Mouse (Mus musculus) kidney, embryonic 15.5 days (tissue): ENCODE measurements around the gene Mkln1. TPM values are rescaled to one million over a fixed set of nuclear protein-coding genes. Genes with fewer than 3 reads are reported as not detected.

Experiments used
- ATAC-seq: fragments of 200-750 bp; cut with Nextera tagmentation; replicated peaks from 2 replicates; pipeline ENCODE4 v1.8.0; 2017; ENCODE audit warnings: moderate TSS enrichment; ENCODE audit not compliant: low FRiP score
- H3K27ac ChIP-seq: fragments of 300-500 bp; sonication (generic); 2 replicates; pipeline ENCODE4 v1.5.1; 2015; ENCODE audit warnings: mild to moderate bottlenecking, inconsistent platforms
- H3K27me3 ChIP-seq: fragments of 300-500 bp; sonication (generic); 2 replicates; pipeline ENCODE4 v1.6.1; 2015; ENCODE audit warnings: inconsistent platforms
- H3K36me3 ChIP-seq: fragments of 300-500 bp; sonication (generic); 2 replicates; pipeline ENCODE4 v1.6.1; 2015; ENCODE audit warnings: inconsistent platforms
- H3K4me1 ChIP-seq: fragments of 300-500 bp; sonication (generic); 2 replicates; pipeline ENCODE4 v1.6.1; 2015; ENCODE audit warnings: inconsistent platforms
- H3K4me2 ChIP-seq: fragments of 300-500 bp; sonication (generic); 2 replicates; pipeline ENCODE4 v1.6.1; 2015; ENCODE audit warnings: moderate library complexity, mild to moderate bottlenecking, inconsistent platforms
- H3K4me3 ChIP-seq: fragments of 300-500 bp; sonication (generic); replicated peaks from 2 replicates; pipeline ENCODE4 v1.5.1; 2015; ENCODE audit warnings: mild to moderate bottlenecking, inconsistent platforms
- H3K9ac ChIP-seq: fragments of 300-500 bp; sonication (generic); 2 replicates; pipeline ENCODE4 v1.6.1; 2015; ENCODE audit warnings: mild to moderate bottlenecking, inconsistent platforms
- H3K9me3 ChIP-seq: fragments of 300-500 bp; sonication (generic); replicated peaks from 2 replicates; pipeline ENCODE4 v1.6.1; 2016; ENCODE audit warnings: inconsistent platforms
- WGBS: fragments of 180-500 bp; shearing (Covaris S2); methylation state at CpG from one replicate; pipeline ENCODE4 v1.1.7; 2015; ENCODE audit warnings: mixed read lengths; 5-methylcytosine and 5-hydroxymethylcytosine counted together
- polyA plus RNA-seq: library from polyadenylated mRNA; unstranded; fragments of >200 nt; fragmentation: Nextera tagmentation; extraction: Ambion mirVana; gene quantifications from 2 replicates; pipeline ENCODE4 v1.2.1, GENCODE M21; 2015

Mkln1 gene
- polyA plus RNA-seq, 1 experiment from 2014 or later: 206 TPM

DNA sequence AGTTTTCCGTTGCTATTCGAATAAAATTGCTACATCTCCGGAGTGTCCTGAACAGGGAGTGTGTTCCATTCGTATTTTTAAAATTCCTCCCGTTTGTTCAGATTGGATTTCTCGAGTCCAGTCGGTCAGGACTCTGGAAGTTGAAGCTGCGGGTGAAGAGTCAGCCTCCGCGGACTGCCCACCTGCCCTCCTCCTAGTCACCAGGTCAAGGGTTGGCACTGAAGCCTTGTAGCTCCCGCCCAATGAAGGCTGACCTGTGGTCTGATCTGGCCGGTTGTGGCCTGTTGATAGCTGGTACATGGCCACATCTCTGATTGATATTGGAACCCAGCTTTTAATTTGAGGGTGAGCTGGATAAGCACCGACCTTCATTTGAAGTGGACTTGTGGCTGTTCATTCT, 1.0 kb downstream of the Mkln1 start:
- Histone ChIP-seq H3K9ac (peak overlapping the region; percentile 97), H3K4me2 (peak overlapping the region; percentile 71), H3K27me3 (no peaks in the 10 kb centered on the region), H3K4me1 (peaks cover 35% of the 10 kb centered on the region), H3K27ac (peak overlapping the region; percentile 95), H3K9me3 (no peaks in the 10 kb centered on the region), H3K36me3 (no peaks in the 10 kb centered on the region), H3K4me3 (peak overlapping the region; percentile 95)
- no peak; the same call in 1 of the 2 replicates for ATAC-seq
- under 1% methylated on average over 13 of the region's 13 CpGs for WGBS

DNA sequence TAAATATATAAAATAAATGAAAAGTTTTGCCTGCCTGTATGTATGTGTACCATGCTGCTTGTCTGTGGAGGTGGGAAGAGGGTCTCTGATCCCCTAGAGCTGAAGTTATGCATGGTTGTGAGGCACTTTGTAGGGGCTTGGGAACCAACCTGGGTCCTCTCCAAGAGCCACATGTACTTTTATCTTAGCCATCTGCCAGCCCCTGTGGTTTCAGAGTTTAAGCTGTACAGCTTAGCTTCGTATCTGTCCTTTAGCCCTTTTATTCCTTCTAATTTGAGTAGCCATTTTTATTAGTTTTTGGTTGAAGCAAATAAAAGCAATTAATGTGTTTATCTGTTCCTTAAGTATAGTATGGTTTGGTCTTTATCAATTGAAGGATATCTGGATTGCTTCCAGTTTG, 12.5 kb downstream of the Mkln1 start:
- Histone ChIP-seq H3K9me3 (no peaks in the 10 kb centered on the region), H3K4me3 (no peak overlapping the region), H3K4me1 (peaks cover 3% of the 10 kb centered on the region; the same call in 1 of the 2 replicates), H3K4me2 (no peak overlapping the region), H3K9ac (no peak overlapping the region), H3K27me3 (no peaks in the 10 kb centered on the region), H3K27ac (no peak overlapping the region), H3K36me3 (no peaks in the 10 kb centered on the region)
- no peak for ATAC-seq
- WGBS: 91% methylated on average over 1 of the region's 1 CpGs

DNA sequence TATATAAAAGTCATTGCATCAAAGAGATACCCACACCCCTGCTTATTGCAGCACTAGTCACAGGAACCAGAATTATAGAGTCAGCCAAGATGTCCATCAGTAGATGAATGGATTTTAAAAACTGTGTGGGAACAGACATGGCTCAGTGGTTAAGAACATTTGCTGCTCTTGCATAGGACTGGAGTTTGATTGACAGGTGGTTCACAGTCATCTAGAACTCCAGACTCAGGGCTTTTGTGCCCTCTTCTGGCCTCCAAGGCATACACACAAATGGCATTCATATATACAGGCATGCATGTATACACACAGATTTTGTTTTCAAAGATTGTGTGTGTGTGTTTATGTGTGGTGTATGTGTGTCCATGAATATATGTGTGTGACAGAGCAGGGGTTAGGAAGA, 14.0 kb downstream of the Mkln1 start:
- Histone ChIP-seq H3K36me3 (no peaks in the 10 kb centered on the region), H3K4me3 (no peak overlapping the region), H3K4me2 (no peak overlapping the region), H3K4me1 (peaks cover 3% of the 10 kb centered on the region; the same call in 1 of the 2 replicates), H3K27ac (no peak overlapping the region), H3K27me3 (no peaks in the 10 kb centered on the region), H3K9ac (no peak overlapping the region), H3K9me3 (no peaks in the 10 kb centered on the region)
- ATAC-seq: 0 out of 2 replicates have a peak, but pooled peaks have one; percentile 46

DNA sequence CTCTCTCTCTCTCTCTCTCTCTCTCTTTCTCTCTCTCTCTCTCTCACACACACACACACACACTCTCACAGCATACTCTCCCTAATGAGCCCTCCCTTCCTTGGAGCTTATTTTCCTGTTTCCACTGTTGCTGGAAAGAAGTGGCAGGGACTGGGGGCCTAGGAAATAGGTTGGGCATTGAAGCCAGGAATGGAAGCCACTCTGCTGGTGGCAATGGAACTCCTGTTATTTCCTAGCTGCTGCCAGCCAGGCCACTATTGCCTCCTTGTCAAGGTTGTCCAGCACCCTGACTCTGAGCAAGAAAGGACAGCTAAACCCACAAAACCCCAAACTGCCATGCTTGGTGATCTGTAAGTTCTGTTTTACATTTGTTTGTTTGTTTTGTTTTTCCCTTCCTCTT, 15.0 kb downstream of the Mkln1 start:
- no peak for ATAC-seq
- H3K36me3 ChIP-seq: no peaks in the 10 kb centered on the region; the same call in 1 of the 2 replicates
- peaks cover 3% of the 10 kb centered on the region; the same call in 1 of the 2 replicates for H3K4me1 ChIP-seq
- H3K4me2 ChIP-seq: no peak overlapping the region
- H3K4me3 ChIP-seq: no peak overlapping the region
- H3K27me3 ChIP-seq: no peaks in the 10 kb centered on the region
- no peak overlapping the region for H3K9ac ChIP-seq
- H3K27ac ChIP-seq: no peak overlapping the region
- H3K9me3 ChIP-seq: no peaks in the 10 kb centered on the region

DNA sequence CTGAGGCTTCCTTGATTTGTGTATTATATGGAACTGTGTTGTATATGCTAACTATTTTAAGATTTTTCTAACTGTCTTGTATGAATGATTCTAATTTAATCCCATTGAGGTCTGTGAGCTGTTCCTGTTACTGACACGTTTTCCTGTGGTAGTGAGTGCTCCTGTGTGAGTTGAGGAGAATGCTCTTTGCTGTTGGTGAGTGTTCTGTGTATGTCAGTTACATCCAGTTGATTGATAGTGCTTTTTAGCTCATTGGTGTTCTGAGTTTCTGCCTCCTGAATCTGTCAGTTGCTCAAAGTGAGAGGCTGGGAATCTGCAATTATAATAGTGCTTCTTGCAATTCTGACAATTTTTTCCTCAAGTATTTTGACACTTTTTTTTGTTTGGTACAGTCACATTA, 15.8 kb downstream of the Mkln1 start:
- H3K9ac ChIP-seq: no peak overlapping the region
- no peak overlapping the region for H3K27ac ChIP-seq
- ATAC-seq: no peak
- H3K27me3 ChIP-seq: no peaks in the 10 kb centered on the region
- peaks cover 3% of the 10 kb centered on the region; the same call in 1 of the 2 replicates for H3K4me1 ChIP-seq
- 31% methylated on average over 1 of the region's 1 CpGs for WGBS
- no peaks in the 10 kb centered on the region for H3K9me3 ChIP-seq
- no peak overlapping the region for H3K4me3 ChIP-seq
- no peaks in the 10 kb centered on the region; the same call in 1 of the 2 replicates for H3K36me3 ChIP-seq
- no peak overlapping the region for H3K4me2 ChIP-seq

DNA sequence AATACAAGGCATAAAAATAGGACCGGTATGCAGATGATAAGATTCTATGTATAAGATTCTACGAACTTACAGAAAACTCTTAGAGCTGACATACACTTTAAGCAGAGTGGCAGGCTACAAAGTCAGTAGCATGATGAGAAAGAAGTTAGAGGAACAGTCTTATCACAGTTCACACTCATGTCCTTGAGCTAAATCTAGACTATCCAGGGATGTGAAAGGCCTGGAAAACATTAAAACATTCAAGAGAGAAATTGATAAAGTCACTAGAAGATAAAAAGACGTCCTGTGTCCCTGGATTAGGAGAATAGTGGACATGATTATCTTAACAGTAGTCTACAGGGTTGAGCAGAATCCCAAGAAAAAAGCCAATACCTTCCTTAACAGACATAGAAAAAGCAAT, 26.9 kb downstream of the Mkln1 start:
- Histone ChIP-seq H3K27ac (no peak overlapping the region), H3K36me3 (peaks cover 20% of the 10 kb centered on the region), H3K4me1 (no peaks in the 10 kb centered on the region), H3K9ac (no peak overlapping the region), H3K4me2 (no peak overlapping the region), H3K9me3 (no peaks in the 10 kb centered on the region), H3K27me3 (no peaks in the 10 kb centered on the region), H3K4me3 (no peak overlapping the region)
- no peak for ATAC-seq
- 88% methylated on average over 3 of the region's 3 CpGs for WGBS

DNA sequence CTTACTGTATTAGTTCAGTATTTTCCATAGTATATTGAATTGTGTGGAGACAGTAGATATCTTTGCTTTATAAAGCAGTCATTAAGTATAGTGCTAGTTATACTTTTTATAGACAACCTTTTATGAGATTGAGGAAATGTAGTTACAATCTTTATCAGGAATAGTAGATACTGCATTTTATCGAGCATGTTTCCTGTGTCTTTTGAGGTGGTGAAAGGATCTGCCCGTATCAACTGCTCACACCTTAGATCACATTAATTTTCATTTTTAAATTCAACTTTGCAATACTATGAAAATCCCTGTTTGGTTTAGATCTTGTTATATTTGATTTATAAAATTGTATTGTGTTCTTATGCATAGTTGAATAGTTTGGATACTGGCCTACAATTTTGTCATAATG, 38.7 kb downstream of the Mkln1 start:
- H3K27me3 ChIP-seq: no peaks in the 10 kb centered on the region
- H3K36me3 ChIP-seq: peaks cover 35% of the 10 kb centered on the region
- no peak overlapping the region for H3K4me2 ChIP-seq
- no peak overlapping the region for H3K27ac ChIP-seq
- H3K9ac ChIP-seq: no peak overlapping the region
- H3K4me1 ChIP-seq: no peaks in the 10 kb centered on the region
- ATAC-seq: no peak
- H3K9me3 ChIP-seq: no peaks in the 10 kb centered on the region
- no peak overlapping the region for H3K4me3 ChIP-seq
- WGBS: 86% methylated on average over 2 of the region's 2 CpGs

DNA sequence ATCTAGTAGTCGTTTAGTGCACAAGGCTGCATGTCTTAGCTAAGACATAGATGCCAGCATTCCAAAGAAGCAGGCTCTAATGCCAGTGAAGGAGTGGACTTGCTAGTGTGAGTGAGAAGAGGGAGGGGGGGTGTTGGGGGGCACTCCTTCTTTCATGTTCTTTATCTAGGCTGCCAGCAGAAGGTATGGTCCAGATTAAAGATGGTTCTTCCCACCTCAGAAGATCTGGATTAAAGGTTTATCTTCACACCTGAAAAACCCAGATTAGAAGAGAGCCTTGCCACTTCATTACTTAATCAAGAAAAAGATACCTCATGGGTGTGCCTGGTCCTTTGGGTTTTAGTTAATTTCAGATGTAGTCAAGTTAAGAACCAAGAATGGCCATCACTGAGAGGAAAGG, 46.7 kb downstream of the Mkln1 start:
- H3K9ac ChIP-seq: no peak overlapping the region
- H3K9me3 ChIP-seq: no peaks in the 10 kb centered on the region
- WGBS: 87% methylated on average over 1 of the region's 1 CpGs
- peaks cover 26% of the 10 kb centered on the region for H3K36me3 ChIP-seq
- no peak overlapping the region for H3K27ac ChIP-seq
- ATAC-seq: no peak
- no peaks in the 10 kb centered on the region for H3K4me1 ChIP-seq
- no peak overlapping the region for H3K4me3 ChIP-seq
- H3K4me2 ChIP-seq: no peak overlapping the region
- no peaks in the 10 kb centered on the region for H3K27me3 ChIP-seq

DNA sequence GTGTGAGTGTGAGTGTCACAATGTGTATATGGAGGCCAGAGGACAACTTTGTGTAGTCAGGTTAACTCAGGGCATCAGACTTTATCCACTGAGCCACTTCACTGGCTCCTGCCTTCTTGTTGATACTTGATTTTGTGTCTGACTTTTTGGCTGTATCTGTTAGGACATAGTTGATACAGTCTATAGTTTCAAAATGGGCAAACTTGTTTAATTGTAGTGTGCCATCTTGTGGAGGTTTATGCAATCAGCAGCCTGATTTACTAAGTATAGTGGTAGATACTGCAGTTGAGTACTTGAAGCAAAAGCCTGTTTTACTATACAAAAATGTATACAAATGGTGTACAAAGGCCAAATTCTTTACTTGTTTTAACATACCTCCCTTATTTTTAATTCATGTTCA, 55.2 kb downstream of the Mkln1 start:
- Histone ChIP-seq H3K27me3 (no peaks in the 10 kb centered on the region), H3K4me3 (no peak overlapping the region), H3K4me2 (no peak overlapping the region), H3K27ac (no peak overlapping the region), H3K36me3 (peaks cover 47% of the 10 kb centered on the region), H3K9me3 (no peaks in the 10 kb centered on the region), H3K9ac (no peak overlapping the region), H3K4me1 (no peaks in the 10 kb centered on the region)
- ATAC-seq: no peak

DNA sequence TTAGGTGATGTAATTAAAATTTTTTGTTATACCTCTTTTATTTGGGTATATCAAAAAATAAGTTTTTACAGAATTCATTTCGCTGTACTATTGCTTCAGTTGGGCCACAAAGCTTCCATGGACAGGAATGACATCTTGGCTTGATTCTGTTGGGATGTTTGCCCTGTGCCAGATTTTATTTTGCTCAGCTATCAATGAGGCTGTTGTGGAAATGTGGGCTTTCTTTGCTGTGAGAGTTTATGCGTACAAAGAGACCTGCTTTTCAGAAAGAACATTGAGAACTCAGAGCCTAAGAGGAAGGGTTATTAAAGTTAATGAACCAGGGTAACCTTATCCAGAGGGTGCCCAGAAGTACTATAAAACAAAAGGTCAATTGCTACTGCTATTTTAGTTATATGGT, 56.8 kb downstream of the Mkln1 start:
- Histone ChIP-seq H3K36me3 (peaks cover 48% of the 10 kb centered on the region), H3K4me3 (no peak overlapping the region), H3K27me3 (no peaks in the 10 kb centered on the region), H3K9ac (no peak overlapping the region), H3K4me1 (no peaks in the 10 kb centered on the region), H3K4me2 (no peak overlapping the region), H3K9me3 (no peaks in the 10 kb centered on the region), H3K27ac (no peak overlapping the region)
- 68% methylated on average over 2 of the region's 2 CpGs for WGBS
- no peak for ATAC-seq

DNA sequence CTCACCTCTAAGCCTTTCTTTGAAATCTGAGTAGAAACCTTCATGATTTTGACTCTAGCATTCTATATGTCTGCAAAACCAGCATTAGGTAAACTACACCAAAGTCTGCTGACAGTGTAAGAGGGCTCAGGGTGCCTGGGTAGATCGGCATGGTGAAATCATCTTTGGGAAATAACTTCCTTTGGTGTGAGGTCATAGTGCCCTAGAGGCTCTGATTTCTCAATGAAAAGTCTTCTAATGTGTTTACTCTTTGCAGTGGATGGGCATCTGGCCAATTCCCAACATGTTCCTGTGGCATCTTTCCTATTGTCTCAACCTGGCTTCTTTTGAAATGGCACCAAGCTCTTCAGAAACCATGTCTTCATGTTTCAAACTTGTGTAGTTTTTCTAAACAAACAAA, 58.5 kb downstream of the Mkln1 start:
- H3K36me3 ChIP-seq: peaks cover 52% of the 10 kb centered on the region
- no peak overlapping the region for H3K9ac ChIP-seq
- no peak overlapping the region for H3K4me2 ChIP-seq
- no peaks in the 10 kb centered on the region for H3K27me3 ChIP-seq
- no peak overlapping the region for H3K4me3 ChIP-seq
- WGBS: 78% methylated on average over 1 of the region's 1 CpGs
- H3K27ac ChIP-seq: no peak overlapping the region
- no peaks in the 10 kb centered on the region for H3K9me3 ChIP-seq
- ATAC-seq: no peak
- no peaks in the 10 kb centered on the region for H3K4me1 ChIP-seq

DNA sequence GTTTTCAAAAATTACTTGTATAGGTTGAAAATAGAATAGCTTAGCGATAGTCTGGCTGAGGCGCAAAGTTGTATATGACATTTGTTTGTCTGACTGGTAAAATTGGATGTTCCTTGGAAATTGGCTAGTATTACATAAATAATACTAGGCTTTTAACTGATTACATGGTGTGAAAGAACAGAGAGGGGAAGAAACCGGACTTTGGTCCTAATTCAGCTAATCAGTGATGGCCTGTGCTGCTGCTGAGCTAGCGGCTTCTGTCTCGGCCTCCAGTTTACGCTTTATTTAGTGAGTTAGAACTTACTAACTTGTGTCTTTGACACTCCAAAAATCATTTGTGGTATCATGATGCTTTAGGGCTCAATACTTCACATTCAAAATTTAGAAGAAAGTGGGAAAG, 70.9 kb downstream of the Mkln1 start:
- no peak overlapping the region for H3K27ac ChIP-seq
- peaks cover 42% of the 10 kb centered on the region for H3K36me3 ChIP-seq
- no peak for ATAC-seq
- H3K4me1 ChIP-seq: no peaks in the 10 kb centered on the region
- H3K4me3 ChIP-seq: no peak overlapping the region
- 93% methylated on average over 6 of the region's 6 CpGs for WGBS
- no peaks in the 10 kb centered on the region for H3K9me3 ChIP-seq
- H3K27me3 ChIP-seq: no peaks in the 10 kb centered on the region
- no peak overlapping the region for H3K4me2 ChIP-seq
- no peak overlapping the region for H3K9ac ChIP-seq

DNA sequence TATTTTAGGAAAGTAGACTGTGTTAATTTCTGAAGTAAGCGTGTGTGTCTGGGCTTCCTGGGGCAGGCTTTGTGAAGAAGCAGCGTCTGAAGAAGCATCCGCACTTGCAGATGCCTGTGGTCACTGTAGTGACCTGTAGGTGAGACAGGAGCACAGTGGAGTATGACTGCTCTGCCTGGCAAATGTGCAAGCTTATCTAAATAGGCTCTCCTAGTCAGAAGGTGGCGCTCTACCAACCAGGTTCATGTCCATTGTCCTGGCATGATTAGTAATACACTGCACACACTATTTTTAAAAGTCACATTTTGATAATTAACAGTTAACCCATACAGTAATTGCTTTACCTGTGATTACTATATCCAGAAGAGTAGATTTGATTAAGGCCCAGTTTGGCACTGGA, 79.7 kb downstream of the Mkln1 start:
- no peaks in the 10 kb centered on the region for H3K4me1 ChIP-seq
- no peak for ATAC-seq
- H3K27me3 ChIP-seq: no peaks in the 10 kb centered on the region
- H3K27ac ChIP-seq: no peak overlapping the region
- H3K4me2 ChIP-seq: no peak overlapping the region
- no peak overlapping the region for H3K9ac ChIP-seq
- no peak overlapping the region for H3K4me3 ChIP-seq
- WGBS: 80% methylated on average over 4 of the region's 4 CpGs
- H3K36me3 ChIP-seq: peaks cover 42% of the 10 kb centered on the region
- no peaks in the 10 kb centered on the region for H3K9me3 ChIP-seq
